Mouse (Mus musculus) thymus, postnatal 0 days (tissue): ENCODE data around the gene Ing2. TPM values are rescaled to one million over a fixed set of nuclear protein-coding genes. Genes with fewer than 3 reads are reported as not detected.

Experiments
- DNase-seq: peaks from one replicate; pipeline ENCODE4 v3.0.0-alpha.2; 2015; ENCODE audit warnings: low spot score
- polyA plus RNA-seq: library from polyadenylated mRNA; unstranded; fragments of >200 nt; fragmentation: Nextera tagmentation; extraction: Ambion mirVana; gene quantifications from 2 replicates; pipeline ENCODE4 v1.2.1, GENCODE M21; 2015

Ing2 gene
- polyA plus RNA-seq, 1 experiment from 2014 or later = 21.5 TPM

DNA sequence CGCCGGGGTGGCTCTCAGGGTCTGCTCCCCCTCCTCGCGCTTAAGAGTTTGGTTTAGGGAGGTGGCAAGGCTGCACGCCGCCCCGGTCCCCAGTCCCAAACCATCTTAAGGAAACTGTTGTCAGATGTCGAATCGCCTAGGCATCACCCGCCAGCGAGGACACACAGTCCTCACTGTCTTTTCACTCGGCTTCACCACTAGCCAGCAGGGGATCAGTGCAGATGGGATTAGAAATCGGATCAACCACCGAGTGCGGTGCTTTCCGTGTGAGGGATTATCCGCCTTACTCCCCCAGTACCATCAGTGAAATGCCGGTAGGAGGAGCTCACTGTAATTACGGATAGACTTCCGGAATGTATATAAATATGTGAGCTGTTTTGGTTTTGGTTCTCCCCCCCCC, 430 bp upstream of the Ing2 start:
- DNase-seq = peak; percentile 73

- no peak for DNase-seq
Observed at GRCm38 (mm10) chr8:47674140-47674776, 1.1 kb downstream of the Ing2 start.

- peak; percentile 90 for DNase-seq
Observed at GRCm38 (mm10) chr8:47673317-47674139, 1.8 kb downstream of the Ing2 start.

- DNase-seq = no peak
Observed at GRCm38 (mm10) chr8:47664231-47664785, 11.0 kb downstream of the Ing2 start.

- no peak for DNase-seq
Observed at GRCm38 (mm10) chr8:47663201-47663600, 12.2 kb downstream of the Ing2 start.

- DNase-seq = no peak
Observed at GRCm38 (mm10) chr8:47662716-47663115, 12.6 kb downstream of the Ing2 start.

- no peak for DNase-seq
Observed at GRCm38 (mm10) chr8:47660394-47660793, 15.0 kb downstream of the Ing2 start.

DNA sequence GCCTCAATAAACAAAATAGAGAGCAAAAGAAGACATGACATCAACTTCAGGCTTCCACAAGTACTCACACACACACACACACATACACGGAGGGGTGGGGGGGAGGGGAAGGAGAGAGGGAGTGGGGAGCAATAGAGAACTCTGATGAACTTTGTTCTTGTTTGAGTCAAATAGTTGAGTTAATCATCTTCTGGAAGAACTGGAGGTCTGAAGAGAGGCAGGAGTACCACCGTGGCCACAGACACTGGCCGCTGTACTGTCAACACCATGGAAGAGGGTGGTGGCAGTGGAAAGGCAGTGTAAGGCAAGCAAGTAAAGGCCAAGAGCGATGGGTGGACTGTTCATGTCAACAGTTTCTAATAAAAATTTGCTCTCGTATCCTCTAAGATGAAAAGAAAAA, 15.9 kb downstream of the Ing2 start:
- DNase-seq = no peak

GRCm38 (mm10) chr8:47654406-47654805, 20.9 kb downstream of the Ing2 start:
- DNase-seq = no peak

GRCm38 (mm10) chr8:47652737-47653076, 22.6 kb downstream of the Ing2 start:
- DNase-seq = no peak

DNA sequence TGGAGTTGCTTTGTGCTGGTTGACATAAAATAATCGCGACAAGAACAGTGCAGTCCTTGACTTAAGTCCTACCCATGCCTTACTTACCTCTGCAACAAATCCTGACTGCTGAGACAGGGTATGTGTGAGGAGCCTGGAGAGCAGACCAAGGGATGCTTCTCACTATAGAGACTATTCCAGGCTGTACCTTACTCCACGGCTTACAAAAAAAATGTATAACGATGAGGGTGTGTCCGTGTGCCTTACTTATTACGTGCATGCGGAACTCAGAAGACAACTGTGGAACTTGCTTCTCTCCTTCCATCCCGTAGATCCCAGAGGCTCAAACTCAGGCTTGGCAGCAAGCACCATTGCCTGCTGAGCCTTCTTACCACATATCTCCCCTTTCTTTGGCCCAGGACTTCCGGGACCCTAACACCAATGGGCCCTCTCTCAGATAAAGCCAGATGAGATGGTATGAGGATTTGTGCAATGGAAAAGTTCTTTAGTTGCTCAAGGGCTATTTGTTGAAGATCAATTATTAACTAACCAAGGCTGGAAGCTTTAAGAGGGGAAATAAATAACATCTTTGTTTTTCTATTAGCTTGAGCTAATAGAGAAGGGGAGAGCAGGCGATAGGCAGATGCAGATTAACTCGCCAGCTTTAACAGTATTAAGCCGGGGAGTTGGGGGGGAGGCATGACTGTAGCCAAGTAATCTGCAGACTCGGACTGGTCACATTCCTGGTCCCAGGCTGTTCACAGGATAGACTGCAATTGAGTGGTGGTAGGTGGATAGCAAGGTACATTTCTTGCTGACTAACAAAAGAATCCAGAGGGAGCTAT, 23.2 kb downstream of the Ing2 start:
- no peak for DNase-seq

- no peak for DNase-seq
Observed at GRCm38 (mm10) chr8:47650853-47651252, 24.5 kb downstream of the Ing2 start.

DNA sequence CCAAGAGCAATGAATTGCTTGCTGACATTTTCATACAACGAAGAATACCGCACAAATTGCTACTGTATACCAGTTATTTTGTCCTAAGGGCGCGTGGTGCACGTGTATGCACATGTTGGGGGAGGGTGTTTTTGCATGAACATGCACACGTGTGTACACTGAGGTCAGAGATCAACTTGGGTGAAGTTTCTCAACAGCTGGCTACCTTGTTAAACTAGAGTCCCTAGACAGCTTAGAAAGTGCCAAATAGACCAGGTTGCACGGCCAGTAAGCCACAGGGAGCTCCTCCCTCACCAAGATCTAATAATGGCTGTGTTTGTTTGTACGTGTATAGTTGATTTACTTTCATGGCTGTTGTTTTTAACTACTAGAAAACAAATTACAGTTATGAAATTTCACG, 25.8 kb downstream of the Ing2 start:
- DNase-seq = no peak

- no peak for DNase-seq
Observed at GRCm38 (mm10) chr8:47642514-47643064, 32.8 kb downstream of the Ing2 start.

- DNase-seq = no peak
Observed at GRCm38 (mm10) chr8:47637152-47637551, 38.2 kb downstream of the Ing2 start.

DNA sequence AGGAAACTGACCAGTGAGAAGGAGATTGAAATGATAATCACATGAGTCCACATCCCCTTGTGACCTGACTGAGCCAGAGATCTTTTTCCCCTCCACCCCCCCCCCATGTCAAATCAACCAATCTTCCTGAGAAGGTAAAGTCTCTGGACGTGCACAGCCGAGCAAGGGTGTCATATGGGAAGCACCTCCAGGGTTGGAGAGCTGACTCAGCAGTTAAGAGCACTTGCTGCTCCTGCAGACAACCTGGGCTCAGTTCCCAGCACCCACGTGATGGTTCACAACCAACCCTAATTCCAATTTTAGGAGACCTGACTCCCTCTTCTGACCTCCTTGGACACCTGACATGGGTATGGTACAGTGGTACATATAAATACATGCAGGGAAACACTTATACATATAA, 39.3 kb downstream of the Ing2 start:
- DNase-seq = no peak

- DNase-seq = no peak
Observed at GRCm38 (mm10) chr8:47634791-47635341, 40.5 kb downstream of the Ing2 start.

DNA sequence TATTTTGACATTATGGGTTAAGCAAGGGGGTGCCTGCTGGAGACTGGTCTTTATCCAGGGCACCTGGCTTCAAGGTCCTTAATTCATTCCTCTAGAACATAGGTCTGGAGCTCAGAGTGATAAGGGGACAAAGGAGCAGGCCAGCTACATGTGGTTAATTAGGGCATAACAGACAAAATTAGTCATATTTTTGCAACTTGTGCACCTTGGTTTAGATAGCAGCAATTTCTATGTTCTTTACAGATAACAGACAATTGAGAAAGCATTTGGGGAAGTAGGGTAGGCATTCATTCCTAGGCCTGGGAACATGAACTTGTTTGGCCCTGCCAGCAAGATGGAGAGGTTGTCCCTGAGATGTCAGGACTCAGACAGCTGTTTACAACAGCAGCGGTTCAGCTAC, 54.2 kb downstream of the Ing2 start:
- no peak for DNase-seq
